Mouse (Mus musculus) T-helper 1 cell (primary cell): ENCODE measurements around the gene Rnf138rt1.

Experiments
- in situ Hi-C: fragments of 300-600 bp; cut with MboI, MseI; formaldehyde crosslinking; loops from one replicate; pipeline ENCODE4 v1.15.1; 2025; ENCODE audit warnings: high pct_unique_total_duplicates

The Rnf138rt1 gene

GRCm38 (mm10) chrX:163760617-163761434, at the start of gene Rnf138rt1:
Gene Rnf138rt1 (minus strand): TSS chrX:163761329.
- in situ Hi-C loops = no loop called here

GRCm38 (mm10) chrX:163807270-163807669, 46.1 kb upstream of the Rnf138rt1 start:
- in situ Hi-C loops = no loop called here

GRCm38 (mm10) chrX:163766290-163766689, 5.2 kb upstream of the Rnf138rt1 start:
- in situ Hi-C loops = no loop called here

GRCm38 (mm10) chrX:163761435-163761828, 303 bp upstream of the Rnf138rt1 start:
- in situ Hi-C loops = no loop called here

GRCm38 (mm10) chrX:163745996-163746395, 15.1 kb downstream of the Rnf138rt1 start:
- in situ Hi-C loops = no loop called here

GRCm38 (mm10) chrX:163743896-163744295, 17.2 kb downstream of the Rnf138rt1 start:
- in situ Hi-C loops = no loop called here

- in situ Hi-C loops = no loop called here
Measured at GRCm38 (mm10) chrX:163738904-163739303, 22.2 kb downstream of the Rnf138rt1 start.

- in situ Hi-C loops = no loop called here
Measured at GRCm38 (mm10) chrX:163734145-163734544, 27.0 kb downstream of the Rnf138rt1 start.

GRCm38 (mm10) chrX:163723630-163724029, 37.5 kb downstream of the Rnf138rt1 start:
- in situ Hi-C loops = no loop called here

GRCm38 (mm10) chrX:163722785-163723577, 38.1 kb downstream of the Rnf138rt1 start:
- in situ Hi-C loops = no loop called here

GRCm38 (mm10) chrX:163720597-163720996, 40.5 kb downstream of the Rnf138rt1 start:
- in situ Hi-C loops = no loop called here
